Mouse (Mus musculus): ENCODE results near the gene Rab14.

- no peak for TF ChIP-seq POLR2A (IDR thresholded peaks at IDR 0.05; ENCODE audit: borderline replicate concordance, control insufficient read depth, low read depth, low read length)
- no peak for TF ChIP-seq CTCF (IDR thresholded peaks at IDR 0.05; ENCODE audit: control insufficient read depth, insufficient read depth, low read length)
Measured at GRCm38 (mm10) chr2:35188929-35189328, 12.0 kb downstream of the Rab14 start.
